In genomic region chr7:44645951-44646350, GRCm38 (mm10) we compare ENCODE assay signal across 9 mouse cellular contexts. TPM values are rescaled to one million over a fixed set of nuclear protein-coding genes. Genes with fewer than 3 reads are reported as not detected.
A peak's percentile ranks its signal among the peaks of the same experiment; 100 is the strongest.
DNase-seq lines count a peak whose midpoint lies in the region.
"Had no signal": no experiment of that assay in that cellular context is flagged by ENCODE, and none has a peak within 500 bp of the region (broad histone marks: within the 10 kb centered on the region; RNA-seq: fewer than 3 reads in every experiment).

No protein-coding gene starts in this region.

- no peaks in the 10 kb centered on the region for H3K9me3 ChIP-seq in heart, embryonic 10.5 days
- no peaks in the 10 kb centered on the region for H3K9me3 ChIP-seq in midbrain, embryonic 10.5 days (replicated peaks)
- H3K9me3 ChIP-seq: embryonic facial prominence, embryonic 15.5 days had no signal

- DNase-seq in heart, postnatal 10 days = peak; percentile 62 to 68
- no peak for DNase-seq in heart, embryonic 10.5 days (ENCODE audit: low spot score)
- peak; percentile 83 for DNase-seq in Muller cell, postnatal 12 days (ENCODE audit: inconsistent ontology term)
- peak; percentile 81 to 86 for DNase-seq in cerebellum, postnatal 36 days
- DNase-seq in midbrain, embryonic 10.5 days (ENCODE audit: low spot score) = no peak
- no peak for DNase-seq in left cerebral cortex, postnatal 25 days (ENCODE audit: low spot score in 2 of 2)
- DNase-seq in gastrocnemius, adult 8-10 months (ENCODE audit: low spot score in 2 of 2) = no peak
- no peak for DNase-seq in thymus, postnatal 0 days (ENCODE audit: low spot score)

- intact Hi-C loops in heart, postnatal 10 days (cut with DNase I) = loop anchor here (5.0 kb wide), 2 partner anchors 124 to 181 kb away; partner anchors contain the start of gene Mybpc2
- intact Hi-C loops in left cerebral cortex, postnatal 25 days (cut with DNase I) = loop anchor here (5.0 to 10.0 kb wide), 2 partner anchors 84 to 261 kb away; partner anchors contain the start of genes 1700008O03Rik and Syt3

- H3K4me3 ChIP-seq in heart, embryonic 10.5 days = no peak overlapping the region
- 0 out of 2 replicates have a peak overlapping the region, but pooled peaks have one; percentile 21 for H3K4me3 ChIP-seq in midbrain, embryonic 10.5 days
- H3K4me3 ChIP-seq: embryonic facial prominence, embryonic 15.5 days had no signal

- H3K27ac ChIP-seq in heart, embryonic 10.5 days = no peak overlapping the region
- H3K27ac ChIP-seq in midbrain, embryonic 10.5 days (replicated peaks) = no peak overlapping the region
- H3K27ac ChIP-seq: embryonic facial prominence, embryonic 15.5 days had no signal

- H3K27me3 ChIP-seq in heart, embryonic 10.5 days (ENCODE audit: insufficient read depth, poor library complexity, severe bottlenecking) = peaks cover 48% of the 10 kb centered on the region
- H3K27me3 ChIP-seq in midbrain, embryonic 10.5 days (ENCODE audit: low read depth, poor library complexity, severe bottlenecking) = peaks cover 52% of the 10 kb centered on the region

- WGBS in heart, embryonic 10.5 days = 23% methylated on average over 15 of the region's 15 CpGs
- WGBS in midbrain, embryonic 10.5 days = 31% methylated on average over 15 of the region's 15 CpGs

- 0 out of 2 replicates have a peak, but pooled peaks cover 2% of the 10 kb centered on the region for H3K4me1 ChIP-seq in heart, embryonic 10.5 days
- peaks cover 2% of the 10 kb centered on the region for H3K4me1 ChIP-seq in midbrain, embryonic 10.5 days
- H3K4me1 ChIP-seq: embryonic facial prominence, embryonic 15.5 days had no signal

- no peaks in the 10 kb centered on the region for H3K36me3 ChIP-seq in heart, embryonic 10.5 days
- no peaks in the 10 kb centered on the region for H3K36me3 ChIP-seq in midbrain, embryonic 10.5 days
- H3K36me3 ChIP-seq: embryonic facial prominence, embryonic 15.5 days had no signal

RNA-seq across cellular contexts. Expression of gene Myh14, which starts 24.7 kb away (rescaled TPM):
- 10 to 100 TPM; 37.0 to 46.2 TPM for total RNA-seq in heart, postnatal 10 days (2021)
- polyA plus RNA-seq in heart, embryonic 10.5 days (2016; fragmentation: Nextera tagmentation; extraction: Ambion mirVana) = 0.68 and 2.4 TPM in 2 replicates
- polyA plus RNA-seq in midbrain, embryonic 10.5 days (2016; fragmentation: Nextera tagmentation; extraction: Ambion mirVana) = 1.0 and 1.1 TPM in 2 replicates
- total RNA-seq in left cerebral cortex, postnatal 25 days (2021) = 10 to 100 TPM; 15.4 to 20.6 TPM
- 10 to 100 TPM; 38.7 to 58.3 (median 42.5) TPM for total RNA-seq in gastrocnemius, adult 8-10 months (2022)
- polyA plus RNA-seq in thymus, postnatal 0 days (2015; fragmentation: Nextera tagmentation; extraction: Ambion mirVana) = 0.66 and 1.0 TPM in 2 replicates

RNA-seq across cellular contexts. Expression of gene Kcnc3, which starts 55.5 kb away (rescaled TPM):
- under 1 TPM; 0.35 to 0.36 TPM for total RNA-seq in heart, postnatal 10 days (2021)
- polyA plus RNA-seq in heart, embryonic 10.5 days (2016; fragmentation: Nextera tagmentation; extraction: Ambion mirVana) = 0.02 and 0.24 TPM in 2 replicates
- polyA plus RNA-seq in midbrain, embryonic 10.5 days (2016; fragmentation: Nextera tagmentation; extraction: Ambion mirVana) = 1.1 and 1.2 TPM in 2 replicates
- total RNA-seq in left cerebral cortex, postnatal 25 days (2021) = 10 to 100 TPM; 85.1 to 94.3 TPM
- total RNA-seq in gastrocnemius, adult 8-10 months (2022) = 1 to 10 TPM; 3.6 to 5.1 (median 4.5) TPM
- 0.03 TPM in 1 of 2 replicates, not detected in the other for polyA plus RNA-seq in thymus, postnatal 0 days (2015; fragmentation: Nextera tagmentation; extraction: Ambion mirVana)

Comparison
In these comparisons a context has a peak if more than half of its experiments do, and no peak if none do; other contexts are left out.
1. DNase-seq: peak in heart, postnatal 10 days (2 of 2), Muller cell, postnatal 12 days (single experiment) and cerebellum, postnatal 36 days (2 of 2); none in heart, embryonic 10.5 days (single experiment), midbrain, embryonic 10.5 days (single experiment), left cerebral cortex, postnatal 25 days (0 of 2), gastrocnemius, adult 8-10 months (0 of 2) and thymus, postnatal 0 days (single experiment).
2. RNA of gene Kcnc3, which starts 55.5 kb away (total RNA-seq): 85.1 to 94.3 TPM in left cerebral cortex, postnatal 25 days; 3.6 to 5.1 TPM in gastrocnemius, adult 8-10 months and 0.35 to 0.36 TPM in heart, postnatal 10 days; every median in the first group is over 10 times any median in the second.